ENCODE assay signal across 20 mouse cellular contexts in the genomic region with DNA sequence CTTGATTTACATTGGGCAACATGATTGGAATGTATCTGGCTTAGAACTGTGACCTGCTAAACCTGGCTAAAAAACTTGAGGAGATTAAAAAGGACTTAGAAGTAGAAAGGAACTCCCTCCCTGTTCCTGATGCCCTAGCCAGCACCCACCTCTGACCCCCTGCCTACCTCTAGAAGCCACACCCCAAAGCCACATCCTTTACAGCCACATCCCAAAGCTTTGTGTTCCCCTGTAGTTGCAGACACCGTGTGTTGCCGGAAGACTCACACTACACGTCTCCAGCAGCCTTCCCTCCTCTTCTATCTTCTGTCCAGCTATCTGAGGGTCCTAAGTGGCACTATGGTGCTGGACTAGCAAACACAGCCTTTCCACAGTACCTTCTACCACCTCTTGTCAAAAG. TPM values are rescaled to one million over a fixed set of nuclear protein-coding genes. Genes with fewer than 3 reads are reported as not detected.
DNase-seq lines count a peak whose midpoint lies in the region; ATAC-seq lines count a peak whose summit lies in the region.
"Had no signal": no experiment of that assay in that cellular context is flagged by ENCODE, and none has a peak within 500 bp of the region (broad histone marks: within the 10 kb centered on the region; RNA-seq: fewer than 3 reads in every experiment).

No protein-coding gene starts in this region.

- peaks cover 2% of the 10 kb centered on the region; the same call in 1 of the 2 replicates for H3K36me3 ChIP-seq in intestine, embryonic 16.5 days (ENCODE audit: control insufficient read depth, insufficient read depth, low read length)
- H3K36me3 ChIP-seq in intestine, embryonic 15.5 days = no peaks in the 10 kb centered on the region

- H3K9me3 ChIP-seq in intestine, embryonic 16.5 days (ENCODE audit: control insufficient read depth, low read length) = no peaks in the 10 kb centered on the region
- H3K9me3 ChIP-seq in intestine, embryonic 15.5 days = no peaks in the 10 kb centered on the region
- H3K9me3 ChIP-seq: G1E; liver, embryonic 12.5 days; neural tube, embryonic 13.5 days had no signal

- H3K4me2 ChIP-seq in intestine, embryonic 16.5 days (ENCODE audit: low read depth, low read length) = no peak overlapping the region
- no peak overlapping the region for H3K4me2 ChIP-seq in intestine, embryonic 15.5 days (replicated peaks)
- H3K4me2 ChIP-seq: liver, embryonic 12.5 days; lung, embryonic 14.5 days; neural tube, embryonic 13.5 days had no signal

- peak overlapping the region; percentile 14; the same call in 1 of the 2 replicates for H3K27ac ChIP-seq in intestine, embryonic 16.5 days (ENCODE audit: low read length)
- no peak overlapping the region for H3K27ac ChIP-seq in intestine, embryonic 15.5 days
- H3K27ac ChIP-seq: kidney, postnatal 0 days; layer of hippocampus, adult 2 months; liver, embryonic 12.5 days; neural tube, embryonic 13.5 days had no signal

- peak; percentile 65 for DNase-seq in naive thymus-derived CD4-positive, alpha-beta T cell, adult 2 months (ENCODE audit: low read depth)
- DNase-seq in thymus, postnatal 36 days = peak; percentile 53 to 70
- no peak for DNase-seq in frontal cortex, postnatal 10 days (ENCODE audit: low spot score in 2 of 2)
- no peak for DNase-seq in cerebellum, adult 9-10 months
- DNase-seq in embryo, embryonic 11 days = no peak
- DNase-seq: adrenal gland, postnatal 10 days; cerebellum, adult 11-12 months; cerebellum, postnatal 36 days; gastrocnemius, postnatal 36 days; left cerebral cortex, postnatal 4 days; lung, embryonic 14.5 days had no signal

- 83% methylated on average over 3 of the region's 3 CpGs for WGBS in intestine, embryonic 16.5 days
- 73% methylated on average over 3 of the region's 3 CpGs for WGBS in intestine, embryonic 15.5 days

- H3K4me3 ChIP-seq in intestine, embryonic 16.5 days (ENCODE audit: low read length) = no peak overlapping the region
- H3K4me3 ChIP-seq in intestine, embryonic 15.5 days (replicated peaks) = no peak overlapping the region
- H3K4me3 ChIP-seq: erythroblast, embryonic 14.5 days; layer of hippocampus, adult 2 months; liver, embryonic 12.5 days; neural tube, embryonic 13.5 days had no signal

- no peak overlapping the region for H3K9ac ChIP-seq in intestine, embryonic 16.5 days (ENCODE audit: low read depth, low read length)
- H3K9ac ChIP-seq in intestine, embryonic 15.5 days = no peak overlapping the region
- H3K9ac ChIP-seq: liver, embryonic 12.5 days; lung, embryonic 14.5 days; neural tube, embryonic 13.5 days had no signal

- no peak for ATAC-seq in intestine, embryonic 16.5 days
- ATAC-seq in intestine, embryonic 15.5 days = no peak
- peak; percentile 31; the same call in 1 of the 2 replicates for ATAC-seq in granulocyte monocyte progenitor cell, adult 5-6 weeks (replicated peaks; ENCODE audit: poor library complexity, severe bottlenecking)
- ATAC-seq: liver, embryonic 12.5 days had no signal

- peaks cover 15% of the 10 kb centered on the region for H3K4me1 ChIP-seq in intestine, embryonic 16.5 days (ENCODE audit: control insufficient read depth, insufficient read depth, low read length)
- H3K4me1 ChIP-seq in intestine, embryonic 15.5 days (replicated peaks) = peaks cover 10% of the 10 kb centered on the region; the same call in 1 of the 2 replicates

- no peaks in the 10 kb centered on the region for H3K27me3 ChIP-seq in intestine, embryonic 16.5 days (replicated peaks; ENCODE audit: control insufficient read depth, insufficient read depth, low read length)
- no peaks in the 10 kb centered on the region for H3K27me3 ChIP-seq in intestine, embryonic 15.5 days (replicated peaks)
- H3K27me3 ChIP-seq: liver, embryonic 12.5 days; neural tube, embryonic 13.5 days had no signal

RNA-seq across cellular contexts. Expression of a gene that starts 5.9 kb away (rescaled TPM):
- 61.2 and 61.9 TPM in 2 replicates for polyA plus RNA-seq in intestine, embryonic 16.5 days (2015; fragmentation: Nextera tagmentation; extraction: Ambion mirVana)
- 61.9 and 62.9 TPM in 2 replicates for polyA plus RNA-seq in intestine, embryonic 15.5 days (2015; fragmentation: Nextera tagmentation; extraction: Ambion mirVana)
- 47.6 and 60.6 TPM in 2 replicates for total RNA-seq in granulocyte monocyte progenitor cell, adult 5-6 weeks (2014; fragmentation: Nextera tagmentation)
- 35.9 and 48.9 TPM in 2 replicates for total RNA-seq in granulocyte monocyte progenitor cell, adult 5-6 weeks (2017)

RNA-seq across cellular contexts. Expression of a gene that starts 20.1 kb away (rescaled TPM):
- 497 and 511 TPM in 2 replicates for polyA plus RNA-seq in intestine, embryonic 16.5 days (2015; fragmentation: Nextera tagmentation; extraction: Ambion mirVana)
- 483 and 535 TPM in 2 replicates for polyA plus RNA-seq in intestine, embryonic 15.5 days (2015; fragmentation: Nextera tagmentation; extraction: Ambion mirVana)
- total RNA-seq in granulocyte monocyte progenitor cell, adult 5-6 weeks (2014; fragmentation: Nextera tagmentation) = 413 and 488 TPM in 2 replicates
- 457 and 710 TPM in 2 replicates for total RNA-seq in granulocyte monocyte progenitor cell, adult 5-6 weeks (2017)

Comparison
In these comparisons a context has a peak if more than half of its experiments do, and no peak if none do; other contexts are left out.
1. DNase-seq: peak in naive thymus-derived CD4-positive, alpha-beta T cell, adult 2 months (single experiment) and thymus, postnatal 36 days (2 of 2); none in frontal cortex, postnatal 10 days (0 of 2), cerebellum, adult 9-10 months (single experiment) and embryo, embryonic 11 days (single experiment).